Mouse (Mus musculus) heart, postnatal 36 days (tissue): ENCODE measurements around the gene Nle1. TPM values are rescaled to one million over a fixed set of nuclear protein-coding genes. Genes with fewer than 3 reads are reported as not detected.
"Not testable (repeated sequence)": the region's sequence is repeated elsewhere in the genome, so short reads cannot be mapped to it uniquely, and the experiment has no call there.

ENCODE experiments used
- DNase-seq, 2 experiments: peaks; one replicate each; pipeline ENCODE4 v3.0.0; 2021 to 2022
- intact Hi-C: fragments of 180-260 bp; cut with DNase I; formaldehyde crosslinking; loops from one replicate; pipeline ENCODE4 v1.15.1; 2025
- total RNA-seq, 2 experiments: library from RNA; stranded (reverse); gene quantifications; 2 replicates each; pipeline ENCODE4 v1.2.3; 2021

The Nle1 gene
- 10 to 100 TPM; 11.3 to 13.3 TPM for total RNA-seq

- intact Hi-C loops, result no loop called here
- peak; percentile 94 to 98 for DNase-seq
Measured at GRCm38 (mm10) chr11:82907651-82908607, at the start of gene Nle1. Gene Nle1, minus strand, starts transcription at chr11:82908411.

DNA sequence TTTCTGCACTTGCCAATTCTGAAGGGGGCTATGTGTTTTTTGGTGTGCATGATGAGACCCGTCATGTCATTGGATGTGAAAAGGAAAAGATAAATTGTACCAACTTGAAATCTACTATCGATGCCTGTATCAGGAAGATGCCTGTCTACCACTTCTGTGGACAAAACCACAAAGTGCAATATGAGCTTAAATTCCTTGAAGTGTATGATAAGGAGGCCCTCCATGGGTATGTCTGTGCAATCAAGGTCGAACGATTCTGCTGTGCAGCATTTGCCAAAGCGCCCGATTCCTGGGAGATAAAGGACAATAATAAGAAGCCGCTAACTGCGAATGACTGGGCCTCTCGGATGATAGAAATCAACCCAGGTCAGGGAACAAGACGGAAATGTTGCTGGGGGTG is 48.7 kb upstream of the Nle1 start:
- intact Hi-C loops, result no loop called here
- no peak for DNase-seq

DNA sequence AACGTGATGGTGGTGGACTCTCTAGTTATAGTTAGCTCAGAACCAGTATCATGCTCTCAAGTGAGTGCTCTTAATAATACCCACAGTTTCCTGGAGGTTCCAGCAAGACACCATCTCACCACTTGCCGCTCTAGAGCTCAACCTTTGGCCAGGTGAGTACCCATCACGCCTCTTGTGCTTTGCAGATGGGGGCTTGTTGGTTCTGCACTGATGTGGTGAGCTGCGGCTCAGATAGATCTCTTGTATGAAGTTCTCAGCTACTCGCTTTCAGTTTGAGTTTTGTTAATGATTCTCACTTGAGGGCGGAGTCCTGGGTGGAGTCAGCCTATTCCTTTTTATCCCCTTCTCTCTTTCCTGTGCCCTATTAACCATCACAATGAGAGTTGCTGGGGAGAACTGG is 46.4 kb upstream of the Nle1 start:
- intact Hi-C loops, result loop anchor here (2.0 kb wide), 1 partner anchor 26 kb away; no protein-coding TSS in a partner anchor
- no peak for DNase-seq

DNA sequence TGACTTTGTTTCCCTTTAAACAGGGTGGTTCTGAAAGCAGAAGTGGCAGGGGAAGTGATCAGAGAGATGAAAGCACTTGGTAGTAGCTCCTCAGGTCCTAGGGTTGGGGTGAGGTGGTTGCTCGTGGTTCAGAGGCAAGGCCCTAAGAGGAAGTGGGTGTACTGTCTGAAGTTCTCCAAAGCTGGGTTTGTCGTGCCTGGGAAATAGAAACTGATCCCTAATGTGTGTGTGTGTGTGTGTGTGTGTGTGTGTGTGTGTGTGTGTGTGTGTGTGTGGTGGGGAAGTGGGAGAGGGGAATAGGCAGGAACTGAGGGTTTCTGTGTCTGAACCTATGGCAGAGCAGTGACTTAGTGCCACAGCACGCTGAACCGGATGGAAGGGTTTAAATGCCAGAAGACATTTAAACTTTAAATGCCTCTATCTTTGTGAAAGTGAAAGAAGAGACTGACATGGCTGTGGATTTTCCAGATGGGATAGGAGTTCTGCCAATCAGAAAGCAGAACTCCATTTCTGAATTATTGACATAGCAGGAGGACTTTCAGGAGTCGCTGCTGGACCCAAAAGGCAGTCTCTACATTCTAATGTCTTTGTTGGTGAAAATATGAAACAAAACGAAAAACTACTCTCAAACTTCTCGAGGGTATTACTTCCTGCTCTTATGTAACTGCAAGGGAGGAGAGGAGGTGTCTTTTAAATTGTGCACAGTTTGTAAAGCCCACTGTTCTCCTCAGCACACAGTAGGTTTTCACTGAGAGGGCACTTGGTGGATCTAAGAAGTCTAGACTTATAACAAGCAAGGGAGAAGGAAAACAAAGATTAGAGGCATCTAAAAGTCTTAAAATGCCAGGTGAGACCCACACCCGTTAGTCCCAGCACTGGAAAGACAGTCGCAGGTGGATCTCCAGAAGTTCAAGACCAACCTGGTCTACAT is 44.7 kb upstream of the Nle1 start:
- intact Hi-C loops, result loop anchor here (2.0 kb wide), 1 partner anchor 18 kb away; no protein-coding TSS in a partner anchor

GRCm38 (mm10) chr11:82951865-82952611 is 43.8 kb upstream of the Nle1 start:
- peak; percentile 76 to 81 for DNase-seq
- intact Hi-C loops, result loop anchor here (2.0 kb wide), 1 partner anchor 19 kb away; no protein-coding TSS in a partner anchor

More for the DNA sequence above, 44.7 kb upstream of the Nle1 start:
- peak; percentile 41 to 63 for DNase-seq

DNA sequence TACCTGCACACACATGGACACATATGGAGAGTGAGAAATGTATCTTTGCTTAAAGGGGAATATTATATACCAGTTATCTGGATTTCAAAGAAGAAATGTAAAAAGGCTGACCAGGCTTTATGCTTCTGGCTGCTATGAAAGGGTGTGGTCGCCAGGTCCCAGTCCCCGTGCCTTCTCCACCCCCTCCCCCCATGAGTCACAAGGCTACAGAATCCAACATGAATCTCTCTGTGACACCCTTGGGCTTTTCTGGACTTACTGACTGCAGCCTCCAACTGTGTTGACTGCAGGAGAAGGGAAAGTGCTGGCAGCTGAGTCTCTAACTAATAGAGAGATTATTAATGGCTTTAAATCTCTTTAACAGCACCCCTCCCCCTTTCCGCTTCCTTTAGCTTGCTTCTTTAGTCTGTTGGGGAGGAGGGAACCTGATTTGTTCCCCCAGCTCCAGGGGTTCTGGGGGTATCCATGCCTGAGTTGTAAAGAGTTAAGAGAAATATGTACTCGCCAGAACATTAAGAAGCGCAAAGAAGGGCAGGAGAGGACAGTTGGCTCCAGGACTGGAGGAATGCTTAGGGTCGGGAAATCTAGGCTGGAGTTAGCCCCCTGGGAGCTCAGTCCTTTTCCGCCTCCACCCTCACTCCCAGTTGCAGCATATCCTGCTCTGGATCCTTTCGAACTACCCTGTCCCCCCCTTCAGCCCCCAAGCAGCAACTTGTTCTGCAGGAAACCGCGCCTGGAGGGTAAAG is 42.7 kb upstream of the Nle1 start, which contains the start of gene Slfn5:
Gene Slfn5 (plus strand): TSS at position 614 of the 746 bp plus-strand sequence.
- intact Hi-C loops, result no loop called here
- DNase-seq, result peak; percentile 56 to 65

DNA sequence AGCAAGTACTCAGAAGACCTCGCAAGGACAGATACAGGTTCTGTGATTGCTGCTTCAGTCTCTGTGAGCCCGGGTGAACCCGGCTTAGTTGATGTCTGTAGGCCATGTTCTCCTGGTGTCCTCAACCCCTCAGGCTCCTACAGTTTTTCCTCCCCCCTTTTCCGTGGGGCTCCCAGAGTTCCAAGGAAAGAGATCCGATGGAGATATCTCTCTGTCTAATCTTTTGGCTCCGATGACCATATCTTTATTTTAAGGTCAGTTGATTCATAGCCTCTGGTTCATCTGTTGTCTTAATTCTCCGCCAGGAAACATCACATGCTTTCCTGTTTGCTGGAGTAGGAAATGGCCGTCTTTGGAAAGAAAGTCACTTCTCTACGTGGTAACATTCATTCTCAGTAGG is 40.8 kb upstream of the Nle1 start:
- intact Hi-C loops, result no loop called here
- peak; percentile 29 to 35 for DNase-seq

DNA sequence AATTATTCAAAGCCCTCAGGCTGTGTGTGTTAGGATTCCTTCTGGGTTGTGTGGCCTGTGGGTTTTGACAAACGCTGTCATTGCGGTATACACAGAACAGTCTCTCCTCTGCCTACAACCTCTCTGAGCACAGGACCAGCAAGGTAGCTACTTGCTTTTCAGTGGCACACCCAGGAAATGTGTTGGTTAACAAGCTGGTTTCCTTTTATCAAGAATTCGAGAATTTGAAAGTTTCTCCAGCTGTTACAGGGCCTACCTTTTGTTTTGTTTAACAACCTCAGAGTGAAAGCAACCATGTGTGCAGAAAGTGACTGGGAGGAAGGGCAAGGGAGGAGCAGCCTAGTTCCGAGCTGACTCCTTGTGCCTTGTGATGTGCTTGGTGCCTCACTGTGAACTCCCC is 39.2 kb upstream of the Nle1 start:
- intact Hi-C loops, result loop anchor here (2.0 kb wide), 1 partner anchor 15 kb away; no protein-coding TSS in a partner anchor
- no peak for DNase-seq

GRCm38 (mm10) chr11:82945636-82946035 is 37.4 kb upstream of the Nle1 start:
- intact Hi-C loops, result loop anchor here (2.0 kb wide), 1 partner anchor 13 kb away; no protein-coding TSS in a partner anchor
- no peak for DNase-seq

DNA sequence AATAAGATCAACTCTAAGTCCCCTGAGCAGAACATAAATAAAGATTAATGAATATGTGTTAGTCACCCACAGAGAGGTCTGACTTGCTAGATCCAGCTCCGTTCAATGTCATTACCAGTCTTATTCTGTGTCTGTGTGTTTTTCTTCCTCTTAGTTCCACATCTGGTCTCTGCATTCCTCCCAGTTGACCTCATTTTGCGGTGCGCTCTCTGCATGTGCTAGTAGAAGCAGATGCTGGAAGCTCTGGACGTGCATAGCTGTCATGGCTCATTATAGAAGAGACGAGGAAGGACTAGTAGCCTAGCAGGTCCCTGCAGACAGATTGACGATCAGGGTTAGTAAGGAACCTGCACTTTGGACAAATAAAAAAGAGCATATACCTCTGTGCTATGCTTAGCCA is 35.1 kb upstream of the Nle1 start:
- intact Hi-C loops, result no loop called here
- DNase-seq, result no peak

DNA sequence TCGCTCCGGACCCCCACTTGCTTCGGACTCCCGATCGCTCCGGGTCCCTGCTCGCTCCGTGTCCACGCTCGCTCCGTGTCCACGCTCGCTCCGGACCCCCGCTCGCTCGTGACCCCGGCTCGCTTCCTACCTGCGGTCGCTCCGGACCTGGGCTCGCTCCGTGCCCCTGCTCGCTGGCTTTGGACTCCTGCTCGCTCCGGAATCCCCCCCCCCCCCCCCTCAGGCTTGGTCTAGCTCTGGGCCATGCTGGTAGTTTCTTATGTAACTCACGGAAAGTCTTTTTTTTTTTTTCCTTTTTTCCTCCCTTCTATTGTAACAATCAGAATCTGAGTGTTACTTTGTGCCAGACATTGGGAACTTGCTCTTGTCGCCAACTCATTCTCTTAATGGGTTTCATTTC is 25.0 kb upstream of the Nle1 start:
- intact Hi-C loops, result loop anchor here (2.0 kb wide), 1 partner anchor 14 kb away; no protein-coding TSS in a partner anchor
- DNase-seq, result no peak

DNA sequence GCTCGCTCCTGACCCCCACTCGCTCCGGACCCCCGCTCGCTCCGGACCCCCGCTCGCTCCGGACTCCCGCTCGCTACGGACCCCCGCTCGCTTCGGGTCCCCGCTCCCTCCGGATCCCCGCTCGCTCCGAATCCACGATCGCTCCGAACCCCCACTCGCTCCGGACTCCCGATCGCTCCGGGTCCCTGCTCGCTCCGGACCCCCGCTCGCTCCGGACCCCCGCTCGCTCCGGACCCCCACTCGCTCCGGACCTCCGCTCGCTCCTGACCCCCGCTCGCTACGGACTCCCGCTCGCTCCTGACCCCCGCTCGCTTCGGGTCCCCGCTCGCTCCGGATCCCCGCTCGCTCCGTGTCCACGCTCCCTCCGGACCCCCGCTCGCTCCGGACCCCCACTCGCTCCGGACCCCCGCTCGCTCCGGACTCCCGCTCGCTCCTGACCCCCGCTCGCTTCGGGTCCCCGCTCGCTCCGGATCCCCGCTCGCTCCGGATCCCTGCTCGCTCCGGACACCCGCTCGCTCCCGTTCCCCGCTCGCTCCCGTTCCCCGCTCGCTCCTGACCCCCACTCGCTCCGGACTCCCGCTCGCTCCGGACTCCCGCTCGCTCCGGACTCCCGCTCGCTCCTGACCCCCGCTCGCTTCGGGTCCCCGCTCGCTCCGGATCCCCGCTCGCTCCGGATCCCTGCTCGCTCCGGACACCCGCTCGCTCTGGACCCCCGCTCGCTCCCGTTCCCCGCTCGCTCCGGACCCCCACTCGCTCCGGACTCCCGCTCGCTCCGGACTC is 23.6 kb upstream of the Nle1 start:
- not testable (repeated sequence) for DNase-seq
- intact Hi-C loops, result loop anchor here (2.0 kb wide), 1 partner anchor 15 kb away; no protein-coding TSS in a partner anchor

DNA sequence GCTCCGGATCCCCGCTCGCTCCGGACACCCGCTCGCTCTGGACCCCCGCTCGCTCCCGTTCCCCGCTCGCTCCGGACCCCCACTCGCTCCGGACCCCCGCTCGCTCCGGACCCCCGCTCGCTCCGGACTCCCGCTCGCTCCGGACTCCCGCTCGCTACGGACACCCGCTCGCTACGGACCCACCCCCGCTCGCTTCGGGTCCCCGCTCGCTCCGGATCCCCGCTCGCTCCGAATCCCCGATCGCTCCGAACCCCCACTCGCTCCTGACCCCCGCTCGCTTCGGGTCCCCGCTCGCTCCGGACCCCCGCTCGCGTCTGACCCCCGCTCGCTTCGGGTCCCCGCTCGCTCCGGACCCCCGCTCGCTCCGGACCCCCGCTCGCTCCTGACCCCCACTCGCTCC is 22.9 kb upstream of the Nle1 start:
- DNase-seq, intact Hi-C loops: not testable (repeated sequence)

DNA sequence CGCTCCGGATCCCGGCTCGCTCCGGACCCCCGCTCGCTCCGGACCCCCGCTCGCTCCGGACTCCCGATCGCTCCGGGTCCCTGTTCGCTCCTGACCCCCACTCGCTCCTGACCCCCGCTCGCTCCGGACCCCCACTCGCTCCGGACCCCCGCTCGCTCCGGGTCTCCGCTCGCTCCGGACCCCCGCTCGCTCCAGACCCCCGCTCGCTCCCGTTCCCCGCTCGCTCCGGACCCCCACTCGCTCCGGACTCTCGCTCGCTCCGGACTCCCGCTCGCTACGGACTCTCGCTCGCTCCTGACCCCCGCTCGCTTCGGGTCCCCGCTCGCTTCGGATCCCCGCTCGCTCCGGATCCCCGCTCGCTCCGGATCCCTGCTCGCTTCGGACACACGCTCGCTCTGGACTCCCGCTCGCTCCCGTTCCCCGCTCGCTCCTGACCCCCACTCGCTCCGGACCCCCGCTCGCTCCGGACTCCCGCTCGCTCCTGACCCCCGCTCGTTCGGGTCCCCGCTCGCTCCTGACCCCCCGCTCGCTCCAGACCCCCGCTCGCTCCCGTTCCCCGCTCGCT is 22.3 kb upstream of the Nle1 start:
- DNase-seq, intact Hi-C loops: not testable (repeated sequence)

DNA sequence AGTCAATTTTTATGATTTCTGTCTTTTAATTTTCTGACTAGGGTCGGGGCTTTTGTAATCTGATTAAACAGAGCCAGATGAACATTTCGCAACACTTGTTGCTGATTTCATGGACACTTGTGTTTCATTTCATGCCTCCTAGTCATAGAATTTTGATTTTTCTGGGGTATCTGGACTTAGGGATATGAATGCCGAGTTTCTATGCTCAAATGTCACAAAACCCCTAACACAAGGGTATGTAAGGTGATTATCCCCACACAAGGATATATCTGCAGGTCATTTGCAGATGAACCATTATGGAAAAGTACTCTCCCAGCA is 21.4 kb upstream of the Nle1 start:
- DNase-seq, result no peak
- intact Hi-C loops, result loop anchor here (2.0 kb wide), 1 partner anchor 25 kb away; no protein-coding TSS in a partner anchor

- intact Hi-C loops, result loop anchor here (2.0 kb wide), 1 partner anchor 26 kb away; no protein-coding TSS in a partner anchor
- DNase-seq, result no peak
Measured at GRCm38 (mm10) chr11:82928897-82929632, 20.9 kb upstream of the Nle1 start.

DNA sequence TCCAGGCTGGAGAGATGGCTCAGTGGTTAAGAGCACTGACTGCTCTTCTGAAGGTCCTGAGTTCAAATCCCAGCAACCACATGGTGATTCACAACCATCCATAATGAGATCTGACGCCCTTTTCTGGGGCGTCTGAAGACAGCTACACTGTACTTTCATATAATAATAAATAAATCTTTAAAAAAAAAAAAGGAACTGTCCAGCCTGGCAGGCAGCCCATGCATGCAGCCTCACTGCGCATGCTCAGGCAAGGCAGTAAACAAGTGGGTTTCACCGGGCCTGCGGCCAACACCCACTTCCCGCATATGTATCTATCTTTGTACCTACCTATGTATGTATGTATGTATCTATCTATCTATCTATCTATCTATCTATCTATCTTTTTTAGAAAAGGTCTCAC is 15.7 kb upstream of the Nle1 start:
- DNase-seq, intact Hi-C loops: not testable (repeated sequence)
